Mouse (Mus musculus) bone marrow macrophage, adult 2 months (primary cell): ENCODE measurements around the gene Gm42878. TPM values are rescaled to one million over a fixed set of nuclear protein-coding genes. Genes with fewer than 3 reads are reported as not detected.
"Not testable (repeated sequence)": the region's sequence is repeated elsewhere in the genome, so short reads cannot be mapped to it uniquely, and the experiment has no call there.

Experiments
- H3K27ac ChIP-seq: 2 replicates; pipeline ENCODE4 v1.5.1; 2012; ENCODE audit warnings: low read depth, low read length; ENCODE audit not compliant: insufficient read depth
- H3K4me1 ChIP-seq: 2 replicates; pipeline ENCODE4 v1.6.1; 2012; ENCODE audit warnings: low read length; ENCODE audit not compliant: control insufficient read depth, insufficient read depth
- H3K4me3 ChIP-seq: 2 replicates; pipeline ENCODE4 v1.5.1; 2012; ENCODE audit warnings: mild to moderate bottlenecking, low read length, moderate library complexity; ENCODE audit not compliant: insufficient read depth
- CTCF ChIP-seq: IDR thresholded peaks from 2 replicates; pipeline ENCODE4 v1.5.1; 2012; ENCODE audit warnings: low read depth, mild to moderate bottlenecking, low read length, moderate library complexity
- POLR2A ChIP-seq: IDR thresholded peaks from 2 replicates; pipeline ENCODE4 v1.6.1; 2012; ENCODE audit warnings: mild to moderate bottlenecking, low read depth, low read length, borderline replicate concordance
- polyA plus RNA-seq: library from polyadenylated mRNA; stranded (reverse); fragments of >200 nt; gene quantifications from 2 replicates; pipeline ENCODE4 v1.2.4, GENCODE M21; 2012; ENCODE audit not compliant: missing spikeins, insufficient read depth, insufficient read length

Gm42878 gene
- polyA plus RNA-seq, 1 experiment = not detected

DNA sequence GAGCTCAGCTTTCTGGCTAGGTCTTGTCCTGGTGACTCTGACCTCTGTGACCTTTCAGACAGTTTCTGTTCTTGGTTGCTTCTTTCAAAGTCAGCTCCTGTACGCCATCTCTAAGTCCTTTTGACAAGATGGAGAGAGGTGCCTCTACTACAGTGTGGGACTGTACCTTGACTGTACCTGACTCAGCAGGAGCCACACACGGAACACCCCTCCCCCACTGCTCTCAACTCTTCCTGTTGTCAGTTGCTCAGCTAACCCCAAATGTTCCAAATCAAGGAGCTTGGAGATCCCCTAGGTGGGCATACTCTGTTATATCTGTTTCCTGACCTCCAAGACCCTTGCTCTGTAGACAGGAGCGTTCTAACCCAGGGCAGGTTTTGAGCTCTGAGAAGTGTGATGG, 42.1 kb downstream of the Gm42878 start, which contains the start of gene Adam1b:
Adam1b (minus strand) TSS at position 205 of the 400 bp plus-strand sequence.
- Histone ChIP-seq H3K27ac (no peak within 1 kb of the TSS), H3K4me3 (no peak within 1 kb of the TSS), H3K4me1 (peaks cover 13% of the 10 kb centered on the region)
- no peak for TF ChIP-seq CTCF

DNA sequence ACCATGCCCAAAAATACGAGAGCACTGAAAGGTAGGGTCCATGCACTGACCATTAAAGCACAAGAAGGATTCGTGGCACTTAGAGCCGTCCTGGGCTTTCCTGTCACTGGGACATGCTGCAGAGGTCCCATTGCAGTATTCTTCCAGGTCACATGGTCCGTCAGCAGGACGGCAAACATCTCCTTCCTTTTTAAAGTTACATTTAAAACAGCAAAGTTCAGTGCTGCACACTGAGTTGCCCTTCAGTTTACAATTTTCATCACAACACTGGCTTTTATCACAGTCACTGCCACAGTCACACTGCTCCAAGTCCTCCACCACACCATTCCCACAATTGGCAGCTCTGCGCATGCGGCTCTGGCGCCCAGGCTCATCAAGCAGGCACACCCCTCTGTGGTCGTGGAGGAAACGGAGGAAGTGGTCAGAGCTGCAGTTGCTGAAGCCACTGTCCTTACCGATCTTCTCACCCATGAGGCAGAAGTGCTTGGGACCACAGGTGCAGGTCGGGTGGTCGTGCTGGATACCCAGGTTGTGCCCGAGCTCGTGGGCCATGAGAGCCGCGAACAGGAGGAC, 43.8 kb downstream of the Gm42878 start:
- peak overlapping the region; percentile 41 for H3K4me3 ChIP-seq
- H3K4me1 ChIP-seq = peaks cover 13% of the 10 kb centered on the region
- H3K27ac ChIP-seq = not testable (repeated sequence)

DNA sequence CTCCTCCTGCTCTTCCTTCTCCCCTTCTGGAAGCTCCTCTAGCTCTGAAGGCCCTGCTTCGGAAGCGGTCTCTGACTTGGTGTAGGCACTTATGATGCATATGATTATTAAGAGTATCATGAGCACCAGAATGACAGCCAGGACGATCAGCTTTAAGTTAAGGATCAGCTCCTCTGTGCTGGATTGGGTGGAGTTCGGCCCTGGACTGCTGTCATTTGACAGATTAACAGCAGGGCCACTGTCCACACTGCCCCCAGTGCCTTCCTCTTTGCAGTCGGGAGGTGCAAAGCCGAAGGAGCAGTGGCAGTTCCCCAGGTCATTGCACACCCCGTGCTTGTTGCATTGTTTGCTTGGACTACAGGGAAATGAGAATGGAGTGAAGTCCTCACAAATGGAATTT, 44.6 kb downstream of the Gm42878 start:
- peaks cover 13% of the 10 kb centered on the region for H3K4me1 ChIP-seq
- no peak for TF ChIP-seq CTCF
- TF ChIP-seq POLR2A = no peak
- peak overlapping the region; percentile 5; the same call in 1 of the 2 replicates for H3K27ac ChIP-seq
- H3K4me3 ChIP-seq = 0 out of 2 replicates have a peak overlapping the region, but pooled peaks have one; percentile 41

DNA sequence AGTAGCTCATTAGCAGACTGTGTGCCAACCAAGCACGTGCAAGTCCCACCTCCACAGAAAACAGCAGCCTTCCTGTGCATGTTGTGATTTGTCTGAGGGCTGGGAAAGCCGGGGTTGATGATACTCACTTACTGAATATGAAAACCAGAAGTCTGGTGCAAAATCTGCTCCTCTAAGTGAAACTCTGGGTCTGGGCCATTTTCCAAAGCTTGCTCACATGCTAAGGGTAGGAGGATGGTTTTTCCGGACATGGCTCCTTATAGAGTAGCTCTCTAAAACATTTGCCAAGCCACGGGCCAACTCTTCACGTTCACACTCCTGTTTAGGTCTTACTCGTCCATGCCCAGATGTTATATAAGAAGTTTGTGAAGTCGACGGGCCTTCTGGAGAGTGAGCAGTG, 52.0 kb downstream of the Gm42878 start:
- H3K27ac ChIP-seq = no peak overlapping the region
- no peaks in the 10 kb centered on the region for H3K4me1 ChIP-seq
- TF ChIP-seq CTCF (no peak), POLR2A (no peak)
- H3K4me3 ChIP-seq = no peak overlapping the region

DNA sequence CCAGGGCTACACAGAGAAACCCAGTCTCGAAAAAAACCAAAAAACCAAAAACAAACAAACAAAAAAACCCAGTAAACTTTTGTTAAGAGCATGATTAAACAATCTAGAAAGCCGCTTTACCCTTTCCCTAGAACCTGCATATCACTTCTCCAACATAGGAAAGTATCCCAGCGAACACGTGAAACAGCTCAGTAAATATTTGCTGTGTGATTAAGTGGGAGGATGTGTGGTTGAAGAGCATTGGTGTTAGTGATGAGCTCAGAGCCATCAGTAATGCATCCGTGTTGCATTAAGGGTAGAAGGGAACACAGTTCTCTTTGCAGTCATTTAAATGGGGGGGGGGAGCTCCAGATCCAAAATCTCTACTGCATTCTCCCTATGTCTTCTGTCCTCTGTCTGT, 60.5 kb downstream of the Gm42878 start:
- no peak overlapping the region for H3K27ac ChIP-seq
- H3K4me1 ChIP-seq = no peaks in the 10 kb centered on the region
- TF ChIP-seq CTCF = no peak
- no peak for TF ChIP-seq POLR2A
- H3K4me3 ChIP-seq = no peak overlapping the region

DNA sequence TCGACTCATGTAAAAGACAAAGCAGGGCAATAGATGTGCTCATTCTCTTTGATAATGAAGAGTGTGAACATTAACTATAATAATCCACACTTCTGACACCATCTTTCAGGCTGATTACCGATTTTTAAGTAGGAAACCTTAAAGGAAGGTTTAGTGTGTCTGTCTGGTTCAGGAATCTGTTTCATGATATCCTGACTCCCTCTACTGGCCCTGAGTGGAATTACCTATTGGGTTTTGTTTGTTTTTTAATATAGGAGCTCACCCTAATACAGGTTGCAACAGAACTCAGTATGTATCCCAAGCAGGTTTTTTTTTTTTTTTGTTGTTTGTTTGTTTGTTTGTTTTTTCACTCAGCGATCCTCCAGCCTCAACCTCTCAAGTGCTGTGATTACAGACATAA, 67.6 kb downstream of the Gm42878 start:
- Histone ChIP-seq H3K4me1 (no peaks in the 10 kb centered on the region), H3K27ac (no peak overlapping the region), H3K4me3 (no peak overlapping the region)
- TF ChIP-seq POLR2A (no peak), CTCF (no peak)

DNA sequence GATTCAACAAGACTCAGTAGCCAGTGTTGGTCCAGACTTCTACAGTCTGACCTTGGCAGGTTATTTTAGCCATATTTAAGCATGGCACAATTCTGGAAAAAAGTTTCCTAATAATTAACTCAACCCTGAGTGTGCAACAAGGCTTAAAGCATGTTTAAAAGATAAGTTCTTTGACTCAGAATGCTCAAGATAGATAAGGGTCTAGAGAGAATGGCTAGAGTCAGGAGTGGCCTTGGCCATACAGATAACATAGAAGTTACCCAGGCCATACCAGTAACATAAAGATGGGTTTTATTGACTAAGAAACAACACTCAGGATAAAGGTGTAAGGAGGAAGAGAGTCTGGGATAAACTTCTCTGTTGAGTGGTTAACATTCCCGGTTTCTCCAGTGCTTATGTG, 69.2 kb downstream of the Gm42878 start:
- TF ChIP-seq CTCF (no peak), POLR2A (no peak)
- H3K27ac ChIP-seq = no peak overlapping the region

DNA sequence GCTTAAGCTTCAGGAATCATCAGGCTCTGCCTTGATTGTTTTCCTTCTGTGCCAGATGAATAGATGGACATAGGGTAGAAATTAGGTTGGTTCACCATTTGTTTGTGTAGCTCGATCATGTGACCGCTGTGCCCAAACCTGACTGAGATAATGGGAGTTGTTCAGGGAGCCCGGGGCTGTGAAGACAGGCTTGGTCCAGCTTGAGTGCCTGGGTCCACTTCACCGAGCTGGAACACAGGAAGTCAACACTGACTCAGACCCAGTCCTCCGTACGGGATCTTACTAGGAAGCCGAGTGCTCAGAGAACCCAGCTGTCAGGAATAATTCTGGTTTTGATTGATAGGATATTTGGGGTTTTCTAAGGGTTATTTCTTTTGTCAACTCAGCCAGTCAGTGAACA, 70.7 kb downstream of the Gm42878 start:
- no peak for TF ChIP-seq POLR2A
- no peak for TF ChIP-seq CTCF
- Histone ChIP-seq H3K4me3 (no peak overlapping the region), H3K4me1 (peaks cover 10% of the 10 kb centered on the region), H3K27ac (no peak overlapping the region)

More for the DNA sequence above, 69.2 kb downstream of the Gm42878 start:
- Histone ChIP-seq H3K4me3 (no peak overlapping the region), H3K4me1 (peaks cover 10% of the 10 kb centered on the region)

DNA sequence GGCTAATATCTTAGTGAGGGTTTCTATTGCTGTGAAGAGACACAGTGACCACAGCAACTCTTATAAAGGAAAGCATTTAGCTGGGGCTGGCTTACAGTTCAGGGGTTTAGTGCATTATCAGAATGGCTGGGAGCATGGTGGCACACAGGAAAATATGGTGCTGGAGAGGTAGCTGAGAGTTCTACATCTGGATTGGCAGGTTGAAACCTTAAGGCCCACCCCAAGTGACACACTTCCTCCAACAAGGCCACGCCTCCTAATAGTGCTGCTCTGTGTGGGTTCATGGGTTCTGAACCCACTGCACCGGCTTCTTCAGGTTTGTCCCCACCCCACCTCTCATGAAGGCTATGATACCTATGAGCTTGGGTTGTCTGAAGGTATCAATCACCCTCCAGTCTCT, 72.9 kb downstream of the Gm42878 start:
- Histone ChIP-seq H3K27ac (no peak overlapping the region), H3K4me3 (no peak overlapping the region), H3K4me1 (peaks cover 10% of the 10 kb centered on the region)
- TF ChIP-seq POLR2A = no peak
- TF ChIP-seq CTCF = no peak

DNA sequence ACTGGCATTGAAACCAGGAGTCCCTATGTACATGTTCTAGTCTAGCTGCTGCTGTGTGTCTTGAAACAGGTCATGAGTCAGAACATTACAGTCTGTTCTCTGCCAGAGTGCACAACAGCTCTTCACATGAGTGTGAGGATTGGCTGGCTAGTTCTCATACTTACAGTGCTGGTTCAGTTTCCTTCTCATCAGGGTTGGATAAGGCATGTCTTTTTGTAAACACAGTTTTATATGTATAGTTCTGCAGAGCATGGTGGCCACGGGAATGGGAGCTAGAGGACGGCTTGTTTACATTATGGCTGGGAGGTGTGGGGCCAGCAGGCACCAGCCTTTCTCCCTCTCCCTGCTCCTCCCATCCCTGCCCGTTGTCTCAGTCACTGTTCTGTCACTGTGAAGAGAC, 75.7 kb downstream of the Gm42878 start:
- Histone ChIP-seq H3K4me3 (no peak overlapping the region), H3K4me1 (peaks cover 10% of the 10 kb centered on the region), H3K27ac (no peak overlapping the region)
- TF ChIP-seq CTCF = no peak
- TF ChIP-seq POLR2A = no peak

Other genes with a start within 250 kb of the Gm42878 start
- 233 and 235 TPM in 2 replicates for gene Trafd1, start 159.8 kb downstream of the Gm42878 start, polyA plus RNA-seq
- gene Naa25, start 147.5 kb downstream of the Gm42878 start, polyA plus RNA-seq = 9.9 and 14.0 TPM in 2 replicates
- 2.3 and 2.8 TPM in 2 replicates for gene Tmem116, start 93.6 kb downstream of the Gm42878 start, polyA plus RNA-seq
- gene Erp29, start 93.0 kb downstream of the Gm42878 start, polyA plus RNA-seq = 365 and 401 TPM in 2 replicates
- not detected in 2 replicates for gene Adam1b, start 42.0 kb downstream of the Gm42878 start, polyA plus RNA-seq
- gene Adam1a, start within 50 bp of the Gm42878 start, polyA plus RNA-seq = 3.0 and 4.3 TPM in 2 replicates
- 75.7 TPM in 2 replicates for gene Mapkapk5, start 423 bp upstream of the Gm42878 start, polyA plus RNA-seq
- gene Aldh2, start 48.3 kb upstream of the Gm42878 start, polyA plus RNA-seq = 844 and 895 TPM in 2 replicates
- gene Acad12, start 73.5 kb upstream of the Gm42878 start, polyA plus RNA-seq = 8.6 and 9.0 TPM in 2 replicates
- gene Acad10, start 115.0 kb upstream of the Gm42878 start, polyA plus RNA-seq = 3.3 and 5.5 TPM in 2 replicates
- gene Brap, start 115.1 kb upstream of the Gm42878 start, polyA plus RNA-seq = 37.7 and 41.2 TPM in 2 replicates
- 62.9 and 70.6 TPM in 2 replicates for gene Atxn2, start 165.9 kb upstream of the Gm42878 start, polyA plus RNA-seq